8 mouse cellular contexts compared by ENCODE assay signal in the genomic region with DNA sequence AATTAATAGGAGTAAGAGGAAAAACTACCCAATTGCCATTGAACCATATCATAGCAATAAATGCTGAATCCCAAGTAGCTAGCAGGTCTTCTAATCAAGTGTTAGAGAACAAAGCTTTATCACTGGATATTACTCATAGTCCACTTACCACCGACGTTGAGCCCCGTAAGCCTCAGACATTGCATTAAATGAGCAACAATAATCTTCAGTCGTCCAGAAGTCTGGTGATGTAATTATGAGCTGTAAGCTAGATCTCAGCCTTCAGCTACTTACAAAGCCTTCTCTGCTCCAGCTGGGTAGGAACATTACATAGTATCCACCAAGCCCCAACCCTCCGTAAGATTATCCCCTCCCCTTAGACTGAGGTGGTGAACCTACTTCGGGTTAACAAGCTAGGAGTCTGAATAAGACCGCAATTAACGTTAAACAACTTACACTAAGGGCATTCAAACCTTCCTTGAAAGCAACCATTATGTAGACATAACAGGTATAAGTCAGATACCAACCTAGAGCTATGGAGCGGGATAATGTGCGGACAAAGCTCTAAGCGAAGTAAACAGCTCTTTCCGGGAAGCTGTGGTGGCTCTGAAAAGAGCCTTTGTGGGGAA. TPM values are rescaled to one million over a fixed set of nuclear protein-coding genes. Genes with fewer than 3 reads are reported as not detected.
DNase-seq lines count a peak whose midpoint lies in the region; ATAC-seq lines count a peak whose summit lies in the region.

No protein-coding gene starts in this region.

- no peak for ATAC-seq in megakaryocyte, adult 5-6 weeks (ENCODE audit: poor library complexity, severe bottlenecking)
- no peak for ATAC-seq in intestine, embryonic 14.5 days (replicated peaks; ENCODE audit: low FRiP score, low TSS enrichment, low read depth)
- ATAC-seq in neural tube, embryonic 12.5 days (ENCODE audit: low FRiP score, low read depth) = no peak

- H3K4me3 ChIP-seq in megakaryocyte, embryonic 14.5 days (replicated peaks) = peak overlapping the region; percentile 91
- peak overlapping the region; percentile 55 for H3K4me3 ChIP-seq in intestine, embryonic 14.5 days (ENCODE audit: low read depth, low read length)
- peak overlapping the region; percentile 40 for H3K4me3 ChIP-seq in neural tube, embryonic 12.5 days

- under 1% methylated on average over 12 of the region's 12 CpGs for WGBS in intestine, embryonic 14.5 days
- under 1% methylated on average over 12 of the region's 12 CpGs for WGBS in neural tube, embryonic 12.5 days

- H3K4me1 ChIP-seq in megakaryocyte, embryonic 14.5 days = peaks cover 44% of the 10 kb centered on the region
- peaks cover 11% of the 10 kb centered on the region for H3K4me1 ChIP-seq in intestine, embryonic 14.5 days (replicated peaks; ENCODE audit: control insufficient read depth, insufficient read depth, low read length)
- H3K4me1 ChIP-seq in neural tube, embryonic 12.5 days = peaks cover 15% of the 10 kb centered on the region

- DNase-seq in c-Kit-positive CD71-positive TER-119-positive erythroid progenitor cells, embryonic 14.5 days (ENCODE audit: low spot score) = peak; percentile 81
- no peak for DNase-seq in intestine, embryonic 14.5 days (ENCODE audit: low spot score)
- DNase-seq in frontal cortex, adult 2 months (ENCODE audit: extremely low spot score in 1 of 2, low spot score in 1 of 2) = no peak
- no peak for DNase-seq in right cerebral cortex, postnatal 36 days (ENCODE audit: low spot score in 2 of 2)
- no peak for DNase-seq in adrenal gland, postnatal 36 days

- peak overlapping the region; percentile 89 for H3K9ac ChIP-seq in intestine, embryonic 14.5 days (ENCODE audit: low read length)
- peak overlapping the region; percentile 64 for H3K9ac ChIP-seq in neural tube, embryonic 12.5 days

- peaks cover 7% of the 10 kb centered on the region for H3K36me3 ChIP-seq in megakaryocyte, embryonic 14.5 days (replicated peaks; ENCODE audit: low read length)
- no peaks in the 10 kb centered on the region for H3K36me3 ChIP-seq in intestine, embryonic 14.5 days (ENCODE audit: control insufficient read depth, insufficient read depth, low read length)
- no peaks in the 10 kb centered on the region for H3K36me3 ChIP-seq in neural tube, embryonic 12.5 days

- H3K27me3 ChIP-seq in megakaryocyte, embryonic 14.5 days (replicated peaks) = no peaks in the 10 kb centered on the region
- no peaks in the 10 kb centered on the region for H3K27me3 ChIP-seq in intestine, embryonic 14.5 days (replicated peaks; ENCODE audit: control insufficient read depth, insufficient read depth, low read length)
- no peaks in the 10 kb centered on the region for H3K27me3 ChIP-seq in neural tube, embryonic 12.5 days (replicated peaks)

- H3K27ac ChIP-seq in intestine, embryonic 14.5 days (ENCODE audit: low read depth) = peak overlapping the region; percentile 86
- H3K27ac ChIP-seq in neural tube, embryonic 12.5 days = 0 out of 2 replicates have a peak overlapping the region, but pooled peaks have one; percentile 2

- H3K9me3 ChIP-seq in megakaryocyte, embryonic 14.5 days = no peaks in the 10 kb centered on the region
- H3K9me3 ChIP-seq in intestine, embryonic 14.5 days (ENCODE audit: control insufficient read depth, low read length) = no peaks in the 10 kb centered on the region
- no peaks in the 10 kb centered on the region for H3K9me3 ChIP-seq in neural tube, embryonic 12.5 days

- peak overlapping the region; percentile 58 for H3K4me2 ChIP-seq in intestine, embryonic 14.5 days (ENCODE audit: low read length)
- peak overlapping the region; percentile 56 for H3K4me2 ChIP-seq in neural tube, embryonic 12.5 days (replicated peaks)

RNA-seq across cellular contexts. Expression of a gene that starts 0.9 kb away (rescaled TPM):
- 50.2 and 139 TPM in 2 replicates for polyA plus RNA-seq in megakaryocyte, embryonic 14.5 days (2012; ENCODE audit: insufficient read depth, low replicate concordance)
- total RNA-seq in megakaryocyte, adult 5-6 weeks (2015) = 319 and 351 TPM in 2 replicates
- 146 and 157 TPM in 2 replicates for total RNA-seq in megakaryocyte, adult 5-6 weeks (2017)
- polyA plus RNA-seq in intestine, embryonic 14.5 days (2014; fragmentation: Nextera tagmentation; extraction: Ambion mirVana) = 8.3 and 8.7 TPM in 2 replicates
- 5.0 and 8.2 TPM in 2 replicates for polyA plus RNA-seq in neural tube, embryonic 12.5 days (2016; fragmentation: Nextera tagmentation; extraction: Ambion mirVana)
- 14.1 and 17.1 TPM in 2 replicates for polyA plus RNA-seq in frontal cortex, adult 2 months (2012; rRNA removed)
- total RNA-seq in adrenal gland, postnatal 36 days (2021) = 10 to 100 TPM; 23.8 to 30.2 TPM

RNA-seq across cellular contexts. Expression of a gene that starts 2.1 kb away (rescaled TPM):
- polyA plus RNA-seq in megakaryocyte, embryonic 14.5 days (2012; ENCODE audit: insufficient read depth, low replicate concordance) = 947 and 1,036 TPM in 2 replicates
- total RNA-seq in megakaryocyte, adult 5-6 weeks (2015) = 98.2 and 115 TPM in 2 replicates
- not detected in 2 replicates for total RNA-seq in megakaryocyte, adult 5-6 weeks (2017)
- polyA plus RNA-seq in intestine, embryonic 14.5 days (2014; fragmentation: Nextera tagmentation; extraction: Ambion mirVana) = 33.3 and 45.5 TPM in 2 replicates
- 54.5 and 73.7 TPM in 2 replicates for polyA plus RNA-seq in neural tube, embryonic 12.5 days (2016; fragmentation: Nextera tagmentation; extraction: Ambion mirVana)
- polyA plus RNA-seq in frontal cortex, adult 2 months (2012; rRNA removed) = 6.9 TPM in 1 of 2 replicates, not detected in the other
- total RNA-seq in adrenal gland, postnatal 36 days (2021) = 100 to 1,000 TPM; 495 to 593 TPM

RNA-seq across cellular contexts. Expression of a gene that starts 7.3 kb away (rescaled TPM):
- 57.2 and 67.0 TPM in 2 replicates for polyA plus RNA-seq in megakaryocyte, embryonic 14.5 days (2012; ENCODE audit: insufficient read depth, low replicate concordance)
- total RNA-seq in megakaryocyte, adult 5-6 weeks (2015) = not detected in 2 replicates
- 12,468 and 14,692 TPM in 2 replicates for total RNA-seq in megakaryocyte, adult 5-6 weeks (2017)
- polyA plus RNA-seq in intestine, embryonic 14.5 days (2014; fragmentation: Nextera tagmentation; extraction: Ambion mirVana) = 16.3 and 23.3 TPM in 2 replicates
- 19.2 and 21.1 TPM in 2 replicates for polyA plus RNA-seq in neural tube, embryonic 12.5 days (2016; fragmentation: Nextera tagmentation; extraction: Ambion mirVana)
- 146 and 222 TPM in 2 replicates for polyA plus RNA-seq in frontal cortex, adult 2 months (2012; rRNA removed)
- total RNA-seq in adrenal gland, postnatal 36 days (2021) = 10 to 100 TPM in 1 of 2 experiments, 1 to 10 TPM in 1; 2.9 to 13.5 TPM

RNA-seq across cellular contexts. Expression of a gene that starts 8.5 kb away (rescaled TPM):
- polyA plus RNA-seq in megakaryocyte, embryonic 14.5 days (2012; ENCODE audit: insufficient read depth, low replicate concordance) = not detected in 2 replicates
- total RNA-seq in megakaryocyte, adult 5-6 weeks (2015) = 17.8 and 20.2 TPM in 2 replicates
- total RNA-seq in megakaryocyte, adult 5-6 weeks (2017) = 2.8 TPM in 1 of 2 replicates, not detected in the other
- 0.56 and 2.0 TPM in 2 replicates for polyA plus RNA-seq in intestine, embryonic 14.5 days (2014; fragmentation: Nextera tagmentation; extraction: Ambion mirVana)
- 0.50 and 1.1 TPM in 2 replicates for polyA plus RNA-seq in neural tube, embryonic 12.5 days (2016; fragmentation: Nextera tagmentation; extraction: Ambion mirVana)
- not detected in 2 replicates for polyA plus RNA-seq in frontal cortex, adult 2 months (2012; rRNA removed)
- total RNA-seq in adrenal gland, postnatal 36 days (2021) = not detected

RNA-seq across cellular contexts. Expression of a gene that starts 17.1 kb away (rescaled TPM):
- 0.10 TPM in 1 of 2 replicates, not detected in the other for polyA plus RNA-seq in megakaryocyte, embryonic 14.5 days (2012; ENCODE audit: insufficient read depth, low replicate concordance)
- total RNA-seq in megakaryocyte, adult 5-6 weeks (2015) = 10.2 and 11.9 TPM in 2 replicates
- total RNA-seq in megakaryocyte, adult 5-6 weeks (2017) = 14.8 and 14.9 TPM in 2 replicates
- 7.3 and 7.6 TPM in 2 replicates for polyA plus RNA-seq in intestine, embryonic 14.5 days (2014; fragmentation: Nextera tagmentation; extraction: Ambion mirVana)
- 5.6 and 5.7 TPM in 2 replicates for polyA plus RNA-seq in neural tube, embryonic 12.5 days (2016; fragmentation: Nextera tagmentation; extraction: Ambion mirVana)
- polyA plus RNA-seq in frontal cortex, adult 2 months (2012; rRNA removed) = 10.5 and 12.2 TPM in 2 replicates
- total RNA-seq in adrenal gland, postnatal 36 days (2021) = 10 to 100 TPM; 16.3 to 17.9 TPM

Comparison
In these comparisons a context has a peak if more than half of its experiments do, and no peak if none do; other contexts are left out.
1. H3K4me3 ChIP-seq: peak in every context shown above with its lines; median percentile 91 in megakaryocyte, embryonic 14.5 days; 55 in intestine, embryonic 14.5 days; 40 in neural tube, embryonic 12.5 days.
2. RNA of a gene that starts 2.1 kb away (polyA plus RNA-seq): 947 to 1,036 TPM in megakaryocyte, embryonic 14.5 days; 54.5 to 73.7 TPM in neural tube, embryonic 12.5 days, 33.3 to 45.5 TPM in intestine, embryonic 14.5 days and 6.9 TPM in frontal cortex, adult 2 months; every median in the first group is over 10 times any median in the second.